Mouse (Mus musculus) fat pad, adult 2 months (tissue): ENCODE data around the gene Eef1a2.

ENCODE experiments used
- DNase-seq: peaks from one replicate; pipeline ENCODE4 v3.0.0-alpha.2; 2011; ENCODE audit warnings: low read depth, low spot score; ENCODE audit errors: extremely low read depth

Gene Eef1a2

DNA sequence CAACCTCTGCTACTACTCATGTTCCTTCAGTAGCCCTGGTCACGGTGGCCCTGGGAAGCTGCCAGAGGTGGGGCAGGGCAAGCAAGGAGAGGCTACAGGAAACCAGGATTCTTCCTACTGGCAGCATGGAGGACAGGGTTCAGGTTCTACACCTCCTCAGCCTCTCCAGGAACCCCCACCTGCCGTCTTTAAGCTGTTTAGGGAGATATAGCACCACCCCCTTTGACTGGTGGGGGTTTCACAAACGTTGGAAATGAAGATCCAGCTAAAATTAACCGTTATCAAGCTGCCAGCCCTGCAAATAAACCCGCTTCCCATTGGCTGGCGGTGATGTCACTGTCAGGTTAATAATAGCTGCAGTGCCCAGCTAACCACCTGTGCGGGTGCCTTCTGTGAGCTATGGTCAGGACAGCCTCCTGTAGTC, 2.3 kb upstream of the Eef1a2 start:
- no peak for DNase-seq

GRCm38 (mm10) chr2:181158471-181158870, 1.7 kb upstream of the Eef1a2 start:
- no peak for DNase-seq

DNA sequence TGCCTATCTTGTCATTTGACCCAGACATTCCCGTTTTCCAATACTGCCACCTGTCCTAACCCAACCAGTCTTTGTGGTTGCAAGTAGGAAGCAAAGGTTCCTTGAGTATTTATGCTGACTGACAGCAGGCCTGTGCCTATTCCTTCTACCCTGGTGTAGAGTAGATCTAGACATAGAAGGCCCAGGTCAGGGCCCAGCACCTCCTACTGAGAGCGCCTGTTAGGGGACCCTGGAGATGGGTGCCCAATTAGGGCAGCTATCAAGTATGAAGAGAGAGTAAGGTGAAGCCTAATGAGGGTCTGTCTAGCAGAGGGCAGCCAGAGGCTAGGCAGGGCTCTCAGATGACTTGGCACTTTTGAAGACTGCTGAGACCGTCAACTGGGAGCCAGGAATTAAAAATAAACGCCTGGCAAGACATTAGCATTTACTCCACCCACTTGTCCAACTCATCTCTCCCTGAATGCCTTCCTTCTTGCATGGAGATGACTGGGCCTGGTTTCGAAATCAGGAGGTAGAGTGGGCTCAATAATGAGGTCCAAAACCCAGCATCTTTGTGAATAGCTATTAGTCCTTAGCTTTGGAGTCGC, 995 bp upstream of the Eef1a2 start:
- no peak for DNase-seq

GRCm38 (mm10) chr2:181157180-181157579, 366 bp upstream of the Eef1a2 start:
- no peak for DNase-seq

DNA sequence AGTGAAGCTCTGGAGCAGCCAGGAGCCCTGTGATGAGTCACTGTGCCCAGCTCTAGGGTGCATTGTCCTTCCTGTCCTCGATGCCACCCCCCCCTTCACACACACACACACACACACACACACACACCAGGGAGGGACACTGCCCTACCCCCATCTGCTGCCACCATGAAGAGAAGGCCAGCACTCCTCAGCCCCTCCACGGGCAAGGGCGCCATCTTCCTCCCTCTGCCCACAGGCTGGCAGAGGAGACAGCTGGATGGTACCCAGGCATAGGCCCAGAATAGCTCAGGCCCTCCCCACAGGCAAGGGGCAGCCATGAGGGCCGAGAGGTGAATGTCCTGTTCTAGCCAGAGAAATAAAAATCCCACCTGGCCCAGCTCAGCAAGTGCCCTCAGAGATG, 1.0 kb downstream of the Eef1a2 start:
- no peak for DNase-seq

DNA sequence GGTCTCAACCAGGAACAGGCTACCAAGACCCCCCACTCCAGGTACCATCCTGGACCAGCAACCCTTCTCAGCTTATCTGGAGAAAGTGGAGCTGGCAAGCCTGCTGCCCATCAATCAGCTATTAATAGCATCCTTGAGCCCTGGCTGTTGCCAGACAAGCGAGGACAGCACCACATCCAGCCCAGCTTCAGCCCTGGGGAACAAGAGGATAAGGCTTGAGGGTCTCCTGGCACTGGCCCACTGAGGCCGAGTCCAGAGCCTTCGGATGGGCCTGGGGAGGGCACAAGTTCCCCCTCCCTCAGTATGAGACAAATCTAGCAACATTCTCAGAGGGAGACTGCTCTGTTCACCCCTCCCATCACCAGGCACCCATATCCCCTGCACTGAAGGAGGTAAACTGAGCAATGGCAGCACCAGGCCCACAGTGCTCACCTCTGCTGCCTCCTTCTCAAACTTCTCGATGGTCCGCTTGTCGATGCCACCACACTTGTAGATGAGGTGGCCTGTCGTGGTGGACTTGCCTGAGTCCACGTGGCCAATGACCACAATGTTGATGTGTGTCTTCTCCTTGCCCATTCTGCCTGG, 1.9 kb downstream of the Eef1a2 start:
- no peak for DNase-seq

DNA sequence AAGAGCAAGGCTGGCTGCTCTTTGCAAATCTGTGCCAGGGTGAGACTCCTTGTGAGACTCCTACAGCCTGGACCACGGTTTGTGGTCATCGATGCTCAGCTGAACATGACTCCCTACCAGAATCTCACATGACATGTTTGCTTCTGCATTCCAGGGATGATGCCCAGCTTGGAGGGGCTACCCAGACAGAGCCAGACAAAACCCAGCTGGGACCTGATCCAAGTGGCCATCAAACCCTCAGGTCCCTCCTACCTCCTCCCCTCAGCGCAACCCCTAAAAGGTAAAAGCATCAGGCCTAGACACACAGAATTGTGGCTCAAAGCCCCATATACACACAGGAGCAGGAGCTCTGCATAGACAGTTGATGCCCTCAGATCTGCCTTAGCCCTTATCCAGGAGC, 2.5 kb downstream of the Eef1a2 start:
- no peak for DNase-seq

GRCm38 (mm10) chr2:181153837-181154236, 3.0 kb downstream of the Eef1a2 start:
- DNase-seq = no peak

- no peak for DNase-seq
These were observed 3.7 kb downstream of the Eef1a2 start for GRCm38 (mm10) chr2:181153131-181153530.

DNA sequence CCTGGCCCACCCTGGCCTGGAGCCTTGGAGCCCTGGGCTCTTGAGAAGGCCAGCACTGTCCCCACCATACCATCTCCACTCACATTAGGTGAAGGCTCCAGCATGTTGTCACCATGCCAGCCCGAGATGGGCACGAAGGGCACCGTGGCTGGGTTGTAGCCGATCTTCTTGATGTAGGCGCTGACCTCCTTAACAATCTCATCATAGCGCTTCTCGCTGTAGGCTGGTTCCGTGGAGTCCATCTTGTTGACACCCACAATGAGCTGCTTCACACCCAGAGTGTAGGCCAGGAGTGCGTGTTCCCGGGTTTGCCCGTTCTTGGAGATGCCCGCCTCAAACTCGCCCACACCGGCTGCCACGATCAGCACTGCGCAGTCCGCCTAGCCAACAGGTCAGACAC, 4.1 kb downstream of the Eef1a2 start:
- no peak for DNase-seq

GRCm38 (mm10) chr2:181150281-181150680, 6.5 kb downstream of the Eef1a2 start:
- DNase-seq = no peak

GRCm38 (mm10) chr2:181148318-181148955, 8.4 kb downstream of the Eef1a2 start:
- no peak for DNase-seq

- DNase-seq = no peak
These were observed 9.1 kb downstream of the Eef1a2 start for GRCm38 (mm10) chr2:181147546-181148317.

DNA sequence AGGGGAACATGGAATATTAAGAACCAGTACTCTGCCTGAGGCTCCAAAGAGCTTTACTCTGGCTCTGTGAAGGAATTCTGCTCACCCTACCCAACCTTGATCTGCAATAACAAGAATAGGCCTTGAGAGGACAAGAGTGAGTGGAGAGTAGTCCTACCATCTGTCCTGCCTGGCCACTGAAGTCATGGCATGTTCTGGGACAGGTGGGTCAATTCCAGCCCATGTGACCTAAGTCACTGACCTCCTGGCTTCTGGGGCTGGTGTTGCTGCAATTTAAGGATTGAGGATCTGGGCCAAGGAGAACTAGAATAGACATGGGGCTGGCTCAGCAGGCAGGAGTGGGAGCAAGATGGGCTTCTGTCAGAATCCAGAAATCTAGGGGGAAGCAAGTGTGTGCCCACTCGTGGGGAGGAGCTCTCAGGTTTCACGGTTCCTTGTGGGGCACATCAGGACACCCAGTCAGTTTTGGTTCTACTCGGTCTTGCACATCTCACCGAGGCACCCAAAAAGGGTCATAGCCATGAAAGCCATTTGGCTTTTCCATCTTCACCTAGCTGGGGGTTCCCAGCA, 9.8 kb downstream of the Eef1a2 start:
- DNase-seq = no peak

DNA sequence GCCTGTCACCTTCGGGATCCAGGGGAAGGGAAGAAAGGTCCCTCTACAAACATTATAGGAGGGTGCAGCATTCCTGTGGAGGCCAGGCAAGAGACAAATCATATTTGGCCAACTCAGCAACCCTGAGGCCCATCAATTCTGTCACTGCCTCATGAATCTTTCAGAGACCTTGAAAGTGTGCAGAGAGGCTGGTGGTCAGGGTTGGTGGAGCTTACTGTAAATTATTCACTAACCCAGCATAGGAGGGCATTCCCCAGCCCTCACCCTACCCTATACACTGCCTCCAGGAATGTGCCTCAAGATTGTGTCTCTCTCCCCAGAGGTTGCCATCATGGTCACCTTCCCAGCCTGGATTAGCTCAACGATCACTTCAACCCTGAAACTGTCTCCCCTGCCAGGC, 12.1 kb downstream of the Eef1a2 start:
- DNase-seq = no peak

GRCm38 (mm10) chr2:181143509-181144276, 13.1 kb downstream of the Eef1a2 start:
- DNase-seq = no peak

DNA sequence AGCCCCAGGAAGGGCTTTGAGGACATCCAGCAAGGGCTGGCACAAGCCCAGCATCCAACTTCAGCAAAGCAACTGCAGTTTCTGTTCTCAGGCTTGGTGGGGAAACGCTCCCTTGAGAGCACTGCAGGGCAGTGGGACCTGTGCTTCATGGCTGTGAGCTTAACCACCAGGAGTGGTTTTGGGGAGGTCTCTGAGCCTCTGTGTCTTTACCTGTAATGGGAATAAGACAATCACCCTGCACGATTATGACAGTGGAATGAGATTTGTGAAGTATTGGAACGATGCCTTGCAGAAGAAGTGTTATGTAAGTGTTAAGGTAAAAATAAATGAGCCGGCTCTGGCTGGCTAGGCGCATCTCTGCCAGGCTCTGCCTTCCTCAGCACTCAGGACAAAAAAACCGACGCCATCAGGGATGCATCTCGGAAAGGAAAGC, 14.1 kb downstream of the Eef1a2 start:
- DNase-seq = no peak

GRCm38 (mm10) chr2:181139641-181140193, 17.1 kb downstream of the Eef1a2 start:
- no peak for DNase-seq

DNA sequence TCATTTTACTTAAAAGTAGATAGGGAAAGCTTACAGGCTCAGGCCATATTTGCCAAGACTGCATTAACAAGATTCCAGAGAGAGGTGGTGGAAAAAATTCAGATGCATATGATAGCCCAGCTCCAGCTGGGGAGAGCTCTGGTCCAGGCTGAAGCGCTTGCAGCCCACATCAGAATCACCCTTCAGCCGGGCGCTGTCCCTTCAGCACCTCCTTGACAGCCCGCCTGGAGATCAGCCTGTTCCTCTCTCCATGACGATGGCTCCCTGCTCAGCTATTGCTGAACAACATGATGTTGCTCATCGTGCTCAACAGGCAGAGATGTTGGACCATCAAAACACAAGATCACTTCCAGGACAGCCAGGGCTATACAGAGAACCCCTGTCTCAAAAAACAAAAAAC, 19.9 kb downstream of the Eef1a2 start:
- no peak for DNase-seq

GRCm38 (mm10) chr2:181135446-181135818, 21.4 kb downstream of the Eef1a2 start:
- no peak for DNase-seq
